Mouse (Mus musculus) lung, adult 2 months (tissue): Measurements from ENCODE around the gene Cep131. TPM values are rescaled to one million over a fixed set of nuclear protein-coding genes. Genes with fewer than 3 reads are reported as not detected.

Experiments used
- DNase-seq: peaks from one replicate; pipeline ENCODE4 v3.0.0; 2022
- H3K4me1 ChIP-seq: fragments of 200-500 bp; 2 replicates; pipeline ENCODE4 v1.6.1; 2011; ENCODE audit warnings: low read length; ENCODE audit not compliant: control insufficient read depth, insufficient read depth
- H3K4me3 ChIP-seq: fragments of 200-500 bp; replicated peaks from 2 replicates; pipeline ENCODE3; 2011; ENCODE audit warnings: low read depth, mild to moderate bottlenecking, control low read depth, low read length; ENCODE audit errors: extremely low read depth
- CTCF ChIP-seq: fragments of 200-500 bp; IDR thresholded peaks from 2 replicates; pipeline ENCODE4 v1.5.1; 2011; ENCODE audit warnings: mild to moderate bottlenecking, low read length, control low read depth; ENCODE audit not compliant: insufficient read depth
- POLR2A ChIP-seq: fragments of 200-500 bp; IDR thresholded peaks from 2 replicates; pipeline ENCODE4 v1.6.1; 2011; ENCODE audit warnings: low read depth, mild to moderate bottlenecking, control low read depth, low read length, borderline replicate concordance; ENCODE audit errors: extremely low read depth
- WGBS: fragments of 180-500 bp; shearing (Covaris S2); methylation state at CpG from one replicate; pipeline ENCODE4 v1.1.7; 2018; 5-methylcytosine and 5-hydroxymethylcytosine counted together
- polyA plus RNA-seq: library from polyadenylated mRNA; depleted of rRNA; stranded (reverse); fragments of >200 nt; gene quantifications from 2 replicates; pipeline ENCODE4 v1.2.3, GENCODE M21; 2012

Cep131 gene
- polyA plus RNA-seq, 1 experiment = 9.2 TPM

- H3K4me3 ChIP-seq = no peak overlapping the region
- H3K4me1 ChIP-seq = 0 out of 2 replicates have a peak, but pooled peaks cover 2% of the 10 kb centered on the region
- no peak for TF ChIP-seq POLR2A
- DNase-seq = no peak
- WGBS = 31% methylated on average over 8 of the region's 8 CpGs
Measured at GRCm38 (mm10) chr11:120032052-120032451, 54.6 kb downstream of the Cep131 start.

- Histone ChIP-seq H3K4me1 (0 out of 2 replicates have a peak, but pooled peaks cover 2% of the 10 kb centered on the region), H3K4me3 (no peak overlapping the region)
- DNase-seq = no peak
- 34% methylated on average over 10 of the region's 10 CpGs for WGBS
- TF ChIP-seq CTCF (peak; percentile 80), POLR2A (no peak)
Measured at GRCm38 (mm10) chr11:120030145-120030901, 56.3 kb downstream of the Cep131 start.

- DNase-seq = no peak
- WGBS = 49% methylated on average over 9 of the region's 9 CpGs
Measured at GRCm38 (mm10) chr11:120029431-120030144, 57.0 kb downstream of the Cep131 start.

GRCm38 (mm10) chr11:120028319-120029092 lies 58.1 kb downstream of the Cep131 start:
- Histone ChIP-seq H3K4me1 (0 out of 2 replicates have a peak, but pooled peaks cover 2% of the 10 kb centered on the region), H3K4me3 (no peak overlapping the region)
- TF ChIP-seq POLR2A (no peak), CTCF (no peak)
- DNase-seq = no peak
- WGBS = 63% methylated on average over 18 of the region's 18 CpGs

More at GRCm38 (mm10) chr11:120029431-120030144, 57.0 kb downstream of the Cep131 start:
- Histone ChIP-seq H3K4me1 (0 out of 2 replicates have a peak, but pooled peaks cover 2% of the 10 kb centered on the region), H3K4me3 (no peak overlapping the region)
- TF ChIP-seq POLR2A (no peak), CTCF (no peak)

- TF ChIP-seq POLR2A = no peak
- TF ChIP-seq CTCF = no peak
- 90% methylated on average over 3 of the region's 3 CpGs for WGBS
- Histone ChIP-seq H3K4me1 (0 out of 2 replicates have a peak, but pooled peaks cover 2% of the 10 kb centered on the region), H3K4me3 (no peak overlapping the region)
- no peak for DNase-seq
Measured at GRCm38 (mm10) chr11:120026941-120027340, 59.7 kb downstream of the Cep131 start.

- WGBS = 70% methylated on average over 12 of the region's 12 CpGs
- H3K4me3 ChIP-seq = no peak overlapping the region
- H3K4me1 ChIP-seq = no peaks in the 10 kb centered on the region
- DNase-seq = no peak
- no peak for TF ChIP-seq CTCF
- TF ChIP-seq POLR2A = no peak
Measured at GRCm38 (mm10) chr11:120022841-120023240, 63.8 kb downstream of the Cep131 start.

- no peak for DNase-seq
- 74% methylated on average over 8 of the region's 8 CpGs for WGBS
- no peak overlapping the region for H3K4me3 ChIP-seq
Measured at GRCm38 (mm10) chr11:120022216-120022615, 64.4 kb downstream of the Cep131 start.

GRCm38 (mm10) chr11:120021367-120021766 lies 65.3 kb downstream of the Cep131 start:
- WGBS = 90% methylated on average over 16 of the region's 16 CpGs
- TF ChIP-seq POLR2A (no peak), CTCF (no peak)
- H3K4me3 ChIP-seq = no peak overlapping the region
- no peaks in the 10 kb centered on the region for H3K4me1 ChIP-seq
- DNase-seq = no peak

More at GRCm38 (mm10) chr11:120022216-120022615, 64.4 kb downstream of the Cep131 start:
- TF ChIP-seq POLR2A (no peak), CTCF (no peak)
- H3K4me1 ChIP-seq = no peaks in the 10 kb centered on the region
